Mouse (Mus musculus) kidney, adult 10 weeks (tissue): ENCODE measurements around the gene Uts2b. TPM values are rescaled to one million over a fixed set of nuclear protein-coding genes. Genes with fewer than 3 reads are reported as not detected.

Experiments used
- polyA plus RNA-seq: library from polyadenylated mRNA; stranded (reverse); fragments of 350-450 nt; fragmentation: Illumina TruSeq; extraction: RNeasy Lipid Tissue Mini Kit (QIAGEN cat#74804); gene quantifications from one replicate; pipeline ENCODE4 v1.2.3, GENCODE M21; 2014; ENCODE audit warnings: low read depth, low replicate concordance

The Uts2b gene
- not detected for polyA plus RNA-seq

DNA sequence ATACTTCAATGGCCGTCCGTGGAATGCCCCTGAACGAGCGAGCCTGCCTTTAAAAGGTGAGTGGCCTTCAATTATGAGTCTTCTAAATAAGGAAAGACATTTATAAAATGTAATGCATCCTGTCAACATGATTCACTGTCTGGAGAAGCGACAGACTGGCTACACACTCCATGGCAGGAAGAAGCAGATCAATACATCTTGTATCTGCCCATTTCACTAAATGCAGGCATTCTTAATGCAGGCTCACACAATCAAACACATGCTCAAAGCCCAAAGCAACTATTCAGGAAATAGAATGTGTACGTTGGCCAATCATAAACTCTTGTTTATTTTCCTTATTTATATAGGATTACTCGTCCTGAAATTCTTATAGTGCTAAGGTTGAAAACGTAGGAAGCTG lies at the start of gene Uts2b:
TSS of gene Uts2b (minus strand) at position 49 of the 400 bp plus-strand sequence.

DNA sequence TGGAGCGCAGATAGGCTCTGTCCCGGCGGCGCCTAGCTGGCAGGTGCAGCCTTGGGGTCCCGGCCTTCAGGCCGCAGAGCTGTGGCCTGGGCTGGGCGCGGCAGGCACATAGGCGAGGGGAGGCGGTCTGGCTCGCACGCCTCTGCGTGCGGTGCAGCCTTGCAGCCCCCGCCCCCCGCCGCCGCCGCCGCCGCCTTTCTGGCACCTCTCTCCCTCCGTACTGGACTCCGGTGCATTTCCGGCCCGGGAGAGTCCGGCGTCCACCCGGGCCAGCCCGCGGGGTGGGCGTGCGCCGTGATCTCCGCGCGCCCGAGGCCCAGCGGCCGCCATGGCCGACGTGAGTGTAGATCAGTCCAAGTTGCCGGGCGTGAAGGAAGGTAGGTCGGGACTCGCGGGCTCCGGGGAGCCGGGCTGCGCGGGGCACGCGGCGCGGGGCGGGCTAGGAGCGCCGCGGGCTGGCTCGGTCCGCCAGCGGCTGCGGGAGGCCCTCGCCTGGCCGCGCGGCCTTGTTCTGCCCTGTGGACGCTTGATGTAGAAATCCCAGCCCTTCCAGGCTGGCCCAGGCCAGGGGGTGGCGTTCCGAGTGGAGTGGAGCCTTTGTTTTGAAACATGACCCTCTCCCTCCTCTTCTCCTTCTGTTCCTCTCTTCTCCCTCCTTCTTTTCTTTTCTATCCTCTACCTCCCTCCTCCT lies 18.9 kb upstream of the Uts2b start, which contains the start of gene Ccdc50:
TSS of gene Ccdc50 (plus strand) at position 109 of the 691 bp plus-strand sequence.

DNA sequence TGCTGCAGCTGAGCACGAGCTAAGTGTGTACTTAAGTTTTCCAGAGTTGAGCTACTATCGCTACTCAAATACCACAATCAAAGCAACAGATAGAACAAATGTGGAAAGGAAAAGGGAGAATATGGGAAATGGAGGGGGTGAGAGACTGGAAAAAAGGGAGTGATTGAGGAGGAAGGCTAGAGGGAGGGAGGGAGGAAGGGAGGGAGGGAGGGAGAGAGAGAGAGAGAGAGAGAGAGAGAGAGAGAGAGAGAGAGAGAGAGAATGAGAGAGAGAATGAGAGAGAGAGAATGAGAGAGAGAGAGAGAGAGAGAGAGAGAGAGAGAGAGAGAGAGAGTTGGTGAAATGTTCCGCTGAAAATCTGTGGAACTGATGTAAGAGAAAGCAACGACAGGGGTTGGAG lies 62.9 kb downstream of the Uts2b start, which contains the start of gene Ostn:
TSS of gene Ostn (plus strand) at position 301 of the 400 bp plus-strand sequence.

Other genes starting within 250 kb of the Uts2b start
- not detected for gene Ostn, start 62.8 kb downstream of the Uts2b start, polyA plus RNA-seq
- 98.4 TPM for gene Ccdc50, start 18.6 kb upstream of the Uts2b start, polyA plus RNA-seq